Mouse (Mus musculus) erythroblast, embryonic 14.5 days (primary cell): Measurements from ENCODE around the gene Rogdi.

Source experiments
- GATA1 ChIP-seq: IDR thresholded peaks from 2 replicates; pipeline ENCODE4 v1.6.1; 2012; ENCODE audit warnings: low read length, inconsistent platforms, mixed read lengths
- TAL1 ChIP-seq: IDR thresholded peaks from 3 replicates; pipeline ENCODE4 v1.6.1; 2012; ENCODE audit warnings: low read length, inconsistent platforms, mixed read lengths

DNA sequence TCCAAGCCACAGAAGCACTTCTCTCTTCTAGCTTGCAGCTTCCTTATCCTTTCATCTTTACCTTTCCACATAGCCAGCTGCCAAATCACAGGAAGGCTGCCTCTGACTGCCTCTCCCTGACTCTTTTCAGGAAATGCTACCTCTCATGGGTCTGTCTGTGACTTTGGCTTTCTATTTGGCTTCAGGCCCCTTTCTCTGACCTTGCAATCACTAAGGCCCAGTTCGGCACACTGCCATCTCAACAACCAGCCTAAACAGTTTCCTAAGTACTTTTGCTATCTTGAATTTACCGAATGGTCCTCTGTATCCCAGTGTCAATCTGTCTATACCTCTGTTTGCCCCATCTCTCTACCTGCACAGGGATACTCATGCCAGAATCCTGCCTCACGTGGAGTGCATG lies 22.2 kb upstream of the Rogdi start:
- TF ChIP-seq GATA1 (no peak), TAL1 (no peak)
